Mouse (Mus musculus) embryonic facial prominence, embryonic 14.5 days (tissue): ENCODE data around the gene Ociad2. TPM values are rescaled to one million over a fixed set of nuclear protein-coding genes. Genes with fewer than 3 reads are reported as not detected.

Experiments used
- ATAC-seq: fragments of 200-750 bp; cut with Nextera tagmentation; 2 replicates; pipeline ENCODE4 v1.8.0; 2017; ENCODE audit warnings: low read depth, moderate number of reproducible peaks, moderate TSS enrichment
- DNase-seq: peaks from one replicate; pipeline ENCODE4 v3.0.0-alpha.2; 2015; ENCODE audit warnings: low spot score
- H3K27ac ChIP-seq: fragments of 300-500 bp; sonication (generic); replicated peaks from 2 replicates; pipeline ENCODE4 v1.5.1; 2014; ENCODE audit warnings: low read depth, mild to moderate bottlenecking, low read length, moderate library complexity
- H3K27me3 ChIP-seq: fragments of 300-500 bp; sonication (generic); replicated peaks from 2 replicates; pipeline ENCODE4 v1.6.1; 2014; ENCODE audit warnings: low read length; ENCODE audit not compliant: control insufficient read depth, insufficient read depth
- H3K36me3 ChIP-seq: fragments of 300-500 bp; sonication (generic); 2 replicates; pipeline ENCODE4 v1.6.1; 2014; ENCODE audit warnings: low read length, mixed read lengths; ENCODE audit not compliant: control insufficient read depth, insufficient read depth
- H3K4me1 ChIP-seq: fragments of 300-500 bp; sonication (generic); 2 replicates; pipeline ENCODE4 v1.6.1; 2014; ENCODE audit warnings: antibody characterized with exemption, low read length; ENCODE audit not compliant: control insufficient read depth, insufficient read depth
- H3K4me2 ChIP-seq: fragments of 300-500 bp; sonication (generic); 2 replicates; pipeline ENCODE4 v1.6.1; 2014; ENCODE audit warnings: low read depth, mild to moderate bottlenecking, low read length, moderate library complexity, mixed read lengths
- H3K4me3 ChIP-seq: fragments of 300-500 bp; sonication (generic); 2 replicates; pipeline ENCODE4 v1.5.1; 2014; ENCODE audit warnings: low read depth, mild to moderate bottlenecking, low read length
- H3K9ac ChIP-seq: fragments of 300-500 bp; sonication (generic); 2 replicates; pipeline ENCODE4 v1.6.1; 2014; ENCODE audit warnings: low read depth, mild to moderate bottlenecking, low read length, moderate library complexity, mixed read lengths
- H3K9me3 ChIP-seq: fragments of 300-500 bp; sonication (generic); 2 replicates; pipeline ENCODE4 v1.6.1; 2016; ENCODE audit warnings: low read length; ENCODE audit not compliant: control insufficient read depth
- WGBS: fragments of 180-500 bp; shearing (Covaris S2); extraction: QIAGEN DNeasy Blood & Tissue Kit; methylation state at CpG from one replicate; pipeline ENCODE4 v1.1.7; 2014; 5-methylcytosine and 5-hydroxymethylcytosine counted together
- polyA plus RNA-seq: library from polyadenylated mRNA; unstranded; fragments of >200 nt; fragmentation: Nextera tagmentation; extraction: Ambion mirVana; gene quantifications from 2 replicates; pipeline ENCODE4 v1.2.1, GENCODE M21; 2014

The Ociad2 gene
- polyA plus RNA-seq, 1 experiment from 2014 or later = 11.2 TPM

- DNase-seq (no peak), ATAC-seq (no peak)
- Histone ChIP-seq H3K27ac (no peak overlapping the region), H3K4me3 (no peak overlapping the region), H3K36me3 (no peaks in the 10 kb centered on the region), H3K9me3 (no peaks in the 10 kb centered on the region), H3K4me2 (no peak overlapping the region), H3K27me3 (no peaks in the 10 kb centered on the region), H3K4me1 (no peaks in the 10 kb centered on the region), H3K9ac (no peak overlapping the region)
- WGBS = 45% methylated on average over 9 of the region's 9 CpGs
Observed at GRCm38 (mm10) chr5:73376041-73376440, 35.2 kb upstream of the Ociad2 start.

DNA sequence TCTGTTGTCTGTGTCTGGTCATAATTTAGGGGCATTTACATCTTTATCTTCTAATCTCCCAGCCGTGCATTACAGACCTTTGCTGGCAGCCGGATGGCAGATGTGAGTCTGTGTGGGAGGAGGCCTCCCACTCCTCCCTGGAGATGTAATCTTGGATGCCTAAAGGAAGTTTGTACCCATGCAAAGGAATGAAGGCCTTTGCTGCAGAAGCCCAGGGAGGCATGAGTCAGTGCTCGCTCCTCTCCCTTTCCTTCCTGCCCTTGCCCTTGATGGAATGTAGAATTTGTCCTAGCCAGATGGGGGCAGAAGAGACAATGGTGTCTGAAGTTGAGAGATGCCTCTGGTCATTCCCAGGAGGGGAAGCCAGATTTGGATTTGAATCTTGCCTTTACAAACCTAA, 32.4 kb upstream of the Ociad2 start:
- Histone ChIP-seq H3K36me3 (no peaks in the 10 kb centered on the region), H3K4me2 (no peak overlapping the region), H3K4me1 (0 out of 2 replicates have a peak, but pooled peaks cover 6% of the 10 kb centered on the region), H3K27me3 (no peaks in the 10 kb centered on the region), H3K4me3 (no peak overlapping the region), H3K27ac (no peak overlapping the region), H3K9me3 (no peaks in the 10 kb centered on the region), H3K9ac (no peak overlapping the region)
- 24% methylated on average over 3 of the region's 3 CpGs for WGBS
- DNase-seq = peak; percentile 44
- ATAC-seq = no peak

DNA sequence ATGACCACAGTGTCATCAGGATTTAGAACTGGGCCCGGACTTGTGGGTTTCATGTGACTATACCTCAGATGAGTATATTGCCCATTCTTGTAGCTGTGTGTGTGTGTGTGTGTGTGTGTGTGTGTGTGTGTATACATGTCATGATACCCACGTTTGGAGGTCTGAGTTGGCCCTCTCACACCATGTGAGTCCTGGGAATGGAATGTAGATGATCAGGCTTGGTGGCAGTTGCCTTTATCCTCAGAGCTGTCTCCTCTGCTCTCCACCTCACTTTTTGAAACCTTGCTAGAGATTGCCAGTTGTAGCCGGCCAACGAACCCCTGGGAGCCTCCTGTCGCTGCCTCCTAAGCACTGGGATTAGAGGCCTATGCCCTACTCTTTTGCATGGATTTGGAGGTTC, 31.8 kb upstream of the Ociad2 start:
- H3K4me3 ChIP-seq = no peak overlapping the region
- H3K9ac ChIP-seq = no peak overlapping the region
- H3K27me3 ChIP-seq = no peaks in the 10 kb centered on the region
- DNase-seq (no peak), ATAC-seq (no peak)
- H3K9me3 ChIP-seq = no peaks in the 10 kb centered on the region
- 0 out of 2 replicates have a peak, but pooled peaks cover 6% of the 10 kb centered on the region for H3K4me1 ChIP-seq
- H3K4me2 ChIP-seq = no peak overlapping the region
- 64% methylated on average over 5 of the region's 5 CpGs for WGBS
- H3K27ac ChIP-seq = no peak overlapping the region
- H3K36me3 ChIP-seq = no peaks in the 10 kb centered on the region

- Histone ChIP-seq H3K27me3 (no peaks in the 10 kb centered on the region), H3K27ac (no peak overlapping the region), H3K9ac (no peak overlapping the region), H3K4me1 (0 out of 2 replicates have a peak, but pooled peaks cover 6% of the 10 kb centered on the region), H3K4me2 (no peak overlapping the region), H3K4me3 (no peak overlapping the region), H3K9me3 (no peaks in the 10 kb centered on the region), H3K36me3 (no peaks in the 10 kb centered on the region)
- no peak for ATAC-seq
- 39% methylated on average over 3 of the region's 3 CpGs for WGBS
- peak; percentile 18 for DNase-seq
Observed at GRCm38 (mm10) chr5:73369731-73370130, 28.9 kb upstream of the Ociad2 start.

DNA sequence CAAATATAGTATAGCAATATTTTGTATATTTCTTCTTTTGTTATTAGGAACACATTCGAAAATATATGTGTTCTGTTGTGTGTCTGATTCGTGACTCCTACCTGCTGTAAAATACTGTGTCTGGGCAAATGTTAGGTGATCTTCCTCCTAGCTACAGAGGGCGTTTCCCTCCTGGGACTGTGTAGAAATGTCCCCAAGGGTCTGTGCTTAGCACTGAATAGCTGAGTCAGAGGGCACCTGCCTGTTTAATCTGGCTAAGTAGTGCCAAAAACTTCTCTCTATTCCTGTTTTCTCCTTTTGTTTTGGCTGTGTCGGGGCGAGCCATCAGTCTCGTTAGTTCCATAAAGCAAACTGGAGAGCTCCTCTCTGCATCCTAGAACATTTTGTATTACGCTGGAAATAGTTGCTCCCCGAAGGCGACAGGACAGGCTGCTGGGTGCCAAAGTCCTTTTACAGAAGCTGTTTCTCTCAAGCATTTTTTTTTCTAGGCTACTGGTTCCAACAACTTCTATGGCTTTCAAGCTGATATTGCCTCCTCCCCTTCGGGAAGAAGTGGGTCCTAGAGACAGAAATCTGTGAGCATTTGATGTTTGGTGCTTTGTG, 28.1 kb upstream of the Ociad2 start:
- Histone ChIP-seq H3K9me3 (no peaks in the 10 kb centered on the region), H3K27me3 (no peaks in the 10 kb centered on the region), H3K36me3 (no peaks in the 10 kb centered on the region), H3K9ac (no peak overlapping the region), H3K4me2 (no peak overlapping the region), H3K4me1 (0 out of 2 replicates have a peak, but pooled peaks cover 6% of the 10 kb centered on the region), H3K27ac (no peak overlapping the region), H3K4me3 (no peak overlapping the region)
- 75% methylated on average over 10 of the region's 10 CpGs for WGBS
- ATAC-seq (no peak), DNase-seq (peak; percentile 23)

GRCm38 (mm10) chr5:73367906-73368305, 27.1 kb upstream of the Ociad2 start:
- 0 out of 2 replicates have a peak, but pooled peaks cover 6% of the 10 kb centered on the region for H3K4me1 ChIP-seq
- H3K9ac ChIP-seq = no peak overlapping the region
- WGBS = 79% methylated on average over 4 of the region's 4 CpGs
- no peak overlapping the region for H3K27ac ChIP-seq
- DNase-seq (no peak), ATAC-seq (no peak)
- H3K4me3 ChIP-seq = no peak overlapping the region
- no peak overlapping the region for H3K4me2 ChIP-seq
- no peaks in the 10 kb centered on the region for H3K36me3 ChIP-seq
- H3K27me3 ChIP-seq = no peaks in the 10 kb centered on the region
- no peaks in the 10 kb centered on the region for H3K9me3 ChIP-seq

DNA sequence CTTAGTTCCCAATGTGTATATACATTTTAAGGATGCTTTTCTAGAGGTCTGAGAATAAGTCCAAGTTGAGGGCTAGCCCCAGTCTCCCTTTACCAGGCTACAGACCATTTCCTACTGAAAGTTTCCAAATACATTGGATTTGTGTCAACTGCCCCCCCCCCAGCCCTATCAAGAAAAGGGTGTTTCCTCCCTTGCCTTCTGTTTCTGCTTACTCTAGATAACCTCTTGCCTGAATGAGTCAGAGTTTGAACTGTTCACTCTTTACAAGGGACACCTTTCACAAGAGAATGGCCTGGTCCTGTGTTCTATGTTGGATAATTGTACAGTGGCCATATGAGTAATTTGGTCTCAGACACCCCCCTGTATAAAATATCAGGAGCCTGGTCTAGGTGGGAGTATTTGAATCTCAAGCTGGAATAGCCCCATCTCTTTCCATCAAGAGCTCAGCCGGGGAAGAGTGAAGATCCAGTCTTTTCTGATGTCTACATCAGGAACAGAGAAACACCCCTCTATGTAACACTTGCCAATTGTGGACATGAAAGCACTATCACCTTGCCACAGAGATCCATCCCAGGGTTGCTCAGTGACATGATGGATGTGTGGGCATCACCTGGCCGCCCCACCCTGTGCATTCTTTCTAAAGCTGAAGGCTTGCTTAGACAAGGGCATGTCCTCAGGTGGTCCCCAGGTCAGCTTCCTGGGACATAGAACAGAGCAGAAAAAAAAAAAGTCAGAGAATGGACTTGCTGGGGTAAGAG, 23.5 kb upstream of the Ociad2 start:
- no peak overlapping the region for H3K4me3 ChIP-seq

GRCm38 (mm10) chr5:73362791-73363190, 22.0 kb upstream of the Ociad2 start:
- Histone ChIP-seq H3K36me3 (no peaks in the 10 kb centered on the region), H3K4me2 (no peak overlapping the region), H3K9me3 (no peaks in the 10 kb centered on the region), H3K27me3 (no peaks in the 10 kb centered on the region), H3K4me1 (peaks cover 9% of the 10 kb centered on the region; the same call in 1 of the 2 replicates), H3K4me3 (no peak overlapping the region), H3K27ac (no peak overlapping the region), H3K9ac (no peak overlapping the region)
- no peak for ATAC-seq
- DNase-seq = no peak
- WGBS = 87% methylated on average over 5 of the region's 5 CpGs

More for the DNA sequence above, 23.5 kb upstream of the Ociad2 start:
- Histone ChIP-seq H3K9ac (no peak overlapping the region), H3K4me1 (peaks cover 8% of the 10 kb centered on the region; the same call in 1 of the 2 replicates), H3K9me3 (no peaks in the 10 kb centered on the region), H3K27ac (no peak overlapping the region), H3K36me3 (no peaks in the 10 kb centered on the region), H3K4me2 (no peak overlapping the region), H3K27me3 (no peaks in the 10 kb centered on the region)
- WGBS = 93% methylated on average over 2 of the region's 2 CpGs
- ATAC-seq (no peak), DNase-seq (no peak)
